Mouse (Mus musculus) stomach, postnatal 0 days (tissue): ENCODE data around the gene Tia1. TPM values are rescaled to one million over a fixed set of nuclear protein-coding genes. Genes with fewer than 3 reads are reported as not detected.

Experiments used
- ATAC-seq: fragments of 200-750 bp; cut with Nextera tagmentation; 2 replicates; pipeline ENCODE4 v1.8.0; 2017; ENCODE audit not compliant: low FRiP score, low TSS enrichment
- DNase-seq: peaks from one replicate; pipeline ENCODE4 v3.0.0-alpha.2; 2016; ENCODE audit warnings: low spot score
- H3K27ac ChIP-seq: fragments of 300-500 bp; sonication (generic); replicated peaks from 2 replicates; pipeline ENCODE4 v1.5.1; 2014; ENCODE audit warnings: mild to moderate bottlenecking, control low read depth
- H3K27me3 ChIP-seq: fragments of 300-500 bp; sonication (generic); 2 replicates; pipeline ENCODE4 v1.6.1; 2014; ENCODE audit warnings: low read length; ENCODE audit not compliant: control insufficient read depth, insufficient read depth
- H3K36me3 ChIP-seq: fragments of 300-500 bp; sonication (generic); 2 replicates; pipeline ENCODE4 v1.6.1; 2014; ENCODE audit warnings: low read length, mixed read lengths; ENCODE audit not compliant: control insufficient read depth, insufficient read depth
- H3K4me1 ChIP-seq: fragments of 300-500 bp; sonication (generic); replicated peaks from 2 replicates; pipeline ENCODE4 v1.6.1; 2014; ENCODE audit warnings: antibody characterized with exemption; ENCODE audit not compliant: control insufficient read depth, insufficient read depth
- H3K4me2 ChIP-seq: fragments of 300-500 bp; sonication (generic); replicated peaks from 2 replicates; pipeline ENCODE4 v1.6.1; 2014; ENCODE audit warnings: low read depth, mild to moderate bottlenecking, control low read depth, moderate library complexity
- H3K4me3 ChIP-seq: fragments of 300-500 bp; sonication (generic); 2 replicates; pipeline ENCODE4 v1.5.1; 2014; ENCODE audit warnings: low read depth, low read length, control low read depth
- H3K9ac ChIP-seq: fragments of 300-500 bp; sonication (generic); 2 replicates; pipeline ENCODE4 v1.6.1; 2014; ENCODE audit warnings: mild to moderate bottlenecking, low read length, control low read depth, mixed read lengths
- H3K9me3 ChIP-seq: fragments of 300-500 bp; sonication (generic); 2 replicates; pipeline ENCODE4 v1.6.1; 2016; ENCODE audit warnings: low read length; ENCODE audit not compliant: control insufficient read depth
- CTCF ChIP-seq: IDR thresholded peaks from 2 replicates; pipeline ENCODE4 v1.5.1; 2016; ENCODE audit warnings: antibody characterized with exemption, low read depth, mild to moderate bottlenecking, moderate library complexity
- EP300 ChIP-seq: optimal IDR thresholded peaks from 2 replicates; pipeline ENCODE3; 2016; ENCODE audit warnings: antibody characterized with exemption
- WGBS: fragments of 180-500 bp; shearing (Covaris S2); extraction: QIAGEN DNeasy Blood & Tissue Kit; methylation state at CpG from one replicate; pipeline ENCODE4 v1.1.7; 2014; 5-methylcytosine and 5-hydroxymethylcytosine counted together
- polyA plus RNA-seq: library from polyadenylated mRNA; unstranded; fragments of >200 nt; fragmentation: Nextera tagmentation; extraction: Ambion mirVana; gene quantifications from 2 replicates; pipeline ENCODE4 v1.2.1, GENCODE M21; 2015

Gene Tia1
- polyA plus RNA-seq, 1 experiment from 2014 or later = 44.6 TPM

DNA sequence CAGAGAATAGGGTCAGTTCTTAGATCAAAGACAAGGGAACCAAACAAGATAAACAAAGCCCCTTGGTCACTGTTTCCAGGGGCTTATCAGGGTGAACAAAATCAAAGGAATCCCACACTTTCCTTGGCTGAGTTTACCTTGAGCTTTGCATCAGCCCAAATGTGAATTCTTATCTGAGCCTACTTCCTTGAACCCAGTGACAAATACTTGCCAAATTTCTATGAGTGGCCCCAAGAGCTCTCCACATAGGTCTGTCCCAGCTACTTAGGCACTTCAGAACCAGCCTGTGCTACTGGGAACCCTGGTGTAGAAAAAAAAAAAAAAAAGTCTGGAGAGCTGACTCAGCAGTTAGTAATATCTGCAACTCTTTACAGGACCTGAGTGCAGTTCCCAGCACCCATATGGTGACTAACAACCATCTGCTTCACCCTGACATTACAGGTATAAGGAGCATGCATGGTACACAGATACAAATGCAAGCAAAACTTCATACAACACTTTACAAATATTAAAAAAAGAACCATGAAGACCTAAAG, 70.7 kb downstream of the Tia1 start:
- Histone ChIP-seq H3K4me2 (no peak overlapping the region), H3K4me1 (peaks cover 9% of the 10 kb centered on the region), H3K36me3 (peaks cover 4% of the 10 kb centered on the region; the same call in 1 of the 2 replicates), H3K9me3 (no peaks in the 10 kb centered on the region), H3K9ac (no peak overlapping the region), H3K27me3 (no peaks in the 10 kb centered on the region), H3K27ac (peak overlapping the region; percentile 65; the same call in 1 of the 2 replicates), H3K4me3 (no peak overlapping the region)
- no peak for ATAC-seq
- DNase-seq = no peak
- TF ChIP-seq EP300 (no peak), CTCF (no peak)

- Histone ChIP-seq H3K4me3 (no peak overlapping the region), H3K36me3 (no peaks in the 10 kb centered on the region), H3K27me3 (no peaks in the 10 kb centered on the region), H3K9me3 (no peaks in the 10 kb centered on the region), H3K4me2 (no peak overlapping the region), H3K9ac (no peak overlapping the region), H3K27ac (peak overlapping the region; percentile 65), H3K4me1 (peaks cover 9% of the 10 kb centered on the region)
- TF ChIP-seq CTCF (no peak), EP300 (no peak)
- 47% methylated on average over 9 of the region's 9 CpGs for WGBS
- DNase-seq = no peak
- no peak for ATAC-seq
Observed at GRCm38 (mm10) chr6:86475462-86476167, 71.6 kb downstream of the Tia1 start.

- Histone ChIP-seq H3K27me3 (no peaks in the 10 kb centered on the region), H3K9me3 (no peaks in the 10 kb centered on the region), H3K27ac (peak overlapping the region; percentile 69; the same call in 1 of the 2 replicates), H3K36me3 (no peaks in the 10 kb centered on the region), H3K4me1 (peaks cover 7% of the 10 kb centered on the region), H3K9ac (no peak overlapping the region), H3K4me2 (no peak overlapping the region), H3K4me3 (no peak overlapping the region)
- ATAC-seq = no peak
- no peak for DNase-seq
- WGBS = 37% methylated on average over 5 of the region's 5 CpGs
- TF ChIP-seq CTCF (no peak), EP300 (no peak)
Observed at GRCm38 (mm10) chr6:86476931-86477330, 72.9 kb downstream of the Tia1 start.

GRCm38 (mm10) chr6:86479311-86479710, 75.3 kb downstream of the Tia1 start:
- Histone ChIP-seq H3K9ac (no peak overlapping the region), H3K4me3 (no peak overlapping the region), H3K9me3 (no peaks in the 10 kb centered on the region), H3K4me1 (no peaks in the 10 kb centered on the region), H3K27me3 (no peaks in the 10 kb centered on the region), H3K27ac (peak overlapping the region; percentile 49), H3K36me3 (no peaks in the 10 kb centered on the region), H3K4me2 (no peak overlapping the region)
- no peak for TF ChIP-seq CTCF
- DNase-seq = no peak
- no peak for ATAC-seq
- 66% methylated on average over 3 of the region's 3 CpGs for WGBS

GRCm38 (mm10) chr6:86479816-86480188, 75.8 kb downstream of the Tia1 start:
- DNase-seq (no peak), ATAC-seq (no peak)
- TF ChIP-seq CTCF (no peak), EP300 (no peak)
- Histone ChIP-seq H3K4me2 (peak overlapping the region; percentile 53; the same call in 1 of the 2 replicates), H3K27ac (peak overlapping the region; percentile 85; the same call in 1 of the 2 replicates), H3K36me3 (no peaks in the 10 kb centered on the region), H3K9ac (no peak overlapping the region), H3K4me3 (no peak overlapping the region), H3K27me3 (no peaks in the 10 kb centered on the region), H3K4me1 (no peaks in the 10 kb centered on the region), H3K9me3 (no peaks in the 10 kb centered on the region)

DNA sequence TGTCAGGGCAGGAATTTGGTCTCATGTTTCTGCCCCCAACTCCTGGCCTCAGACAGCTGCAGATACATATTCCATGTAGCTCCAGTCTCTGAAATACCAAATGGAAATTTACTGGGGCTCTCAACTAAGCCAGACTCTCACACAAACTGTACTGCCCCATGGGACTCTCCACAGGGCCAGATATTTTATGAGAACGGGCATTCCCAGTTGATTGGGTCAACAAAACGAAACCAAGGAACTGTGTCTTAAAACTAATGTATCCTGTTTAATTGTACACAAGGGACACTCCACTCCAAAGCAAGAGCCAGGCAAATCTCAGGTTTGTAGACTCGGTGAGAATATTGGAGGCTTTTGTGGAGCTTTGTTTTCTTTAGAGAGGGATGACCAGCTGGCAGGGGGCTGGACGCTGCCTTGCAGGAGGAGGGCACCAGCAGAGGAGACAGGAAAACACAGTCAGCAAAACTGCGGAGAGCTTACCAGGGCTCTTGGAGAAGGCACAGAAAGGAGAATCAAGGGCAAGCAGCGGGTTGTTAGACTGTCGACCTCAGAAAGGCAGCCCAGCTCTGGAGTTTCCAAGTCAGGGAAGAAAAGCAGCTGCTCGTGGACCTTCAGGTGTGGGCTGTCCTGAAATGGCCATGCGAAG, 76.3 kb downstream of the Tia1 start:
- Histone ChIP-seq H3K4me1 (no peaks in the 10 kb centered on the region), H3K9me3 (no peaks in the 10 kb centered on the region), H3K27me3 (no peaks in the 10 kb centered on the region), H3K36me3 (no peaks in the 10 kb centered on the region), H3K4me3 (peak overlapping the region; percentile 15; the same call in 1 of the 2 replicates), H3K9ac (peak overlapping the region; percentile 53), H3K4me2 (peak overlapping the region; percentile 53), H3K27ac (peak overlapping the region; percentile 85)
- ATAC-seq (no peak; the same call in 1 of the 2 replicates), DNase-seq (no peak)
- no peak for TF ChIP-seq CTCF
- TF ChIP-seq EP300 = no peak
- 20% methylated on average over 9 of the region's 9 CpGs for WGBS
